Mouse (Mus musculus) intestine, embryonic 15.5 days (tissue): ENCODE measurements around the gene Tm4sf19. TPM values are rescaled to one million over a fixed set of nuclear protein-coding genes. Genes with fewer than 3 reads are reported as not detected.

ENCODE experiments used
- ATAC-seq: fragments of 200-750 bp; cut with Nextera tagmentation; 2 replicates; pipeline ENCODE4 v1.8.0; 2017; ENCODE audit warnings: moderate TSS enrichment, moderate library complexity
- H3K27ac ChIP-seq: fragments of 300-500 bp; sonication (generic); 2 replicates; pipeline ENCODE4 v1.5.1; 2015; ENCODE audit warnings: mild to moderate bottlenecking, inconsistent platforms
- H3K27me3 ChIP-seq: fragments of 300-500 bp; sonication (generic); replicated peaks from 2 replicates; pipeline ENCODE4 v1.6.1; 2015; ENCODE audit warnings: inconsistent platforms
- H3K36me3 ChIP-seq: fragments of 300-500 bp; sonication (generic); 2 replicates; pipeline ENCODE4 v1.6.1; 2015; ENCODE audit warnings: inconsistent platforms
- H3K4me1 ChIP-seq: fragments of 300-500 bp; sonication (generic); replicated peaks from 2 replicates; pipeline ENCODE4 v1.6.1; 2015; ENCODE audit warnings: inconsistent platforms
- H3K4me2 ChIP-seq: fragments of 300-500 bp; sonication (generic); replicated peaks from 2 replicates; pipeline ENCODE4 v1.6.1; 2015; ENCODE audit warnings: mild to moderate bottlenecking, inconsistent platforms
- H3K4me3 ChIP-seq: fragments of 300-500 bp; sonication (generic); replicated peaks from 2 replicates; pipeline ENCODE4 v1.5.1; 2015; ENCODE audit warnings: inconsistent platforms
- H3K9ac ChIP-seq: fragments of 300-500 bp; sonication (generic); 2 replicates; pipeline ENCODE4 v1.6.1; 2015; ENCODE audit warnings: inconsistent platforms
- H3K9me3 ChIP-seq: fragments of 300-500 bp; sonication (generic); 2 replicates; pipeline ENCODE4 v1.6.1; 2016; ENCODE audit warnings: inconsistent platforms
- WGBS: fragments of 180-500 bp; shearing (Covaris S2); methylation state at CpG from one replicate; pipeline ENCODE4 v1.1.7; 2015; 5-methylcytosine and 5-hydroxymethylcytosine counted together
- polyA plus RNA-seq: library from polyadenylated mRNA; unstranded; fragments of >200 nt; fragmentation: Nextera tagmentation; extraction: Ambion mirVana; gene quantifications from 2 replicates; pipeline ENCODE4 v1.2.1, GENCODE M21; 2015

Tm4sf19 gene
- polyA plus RNA-seq, 1 experiment from 2014 or later, result not detected

DNA sequence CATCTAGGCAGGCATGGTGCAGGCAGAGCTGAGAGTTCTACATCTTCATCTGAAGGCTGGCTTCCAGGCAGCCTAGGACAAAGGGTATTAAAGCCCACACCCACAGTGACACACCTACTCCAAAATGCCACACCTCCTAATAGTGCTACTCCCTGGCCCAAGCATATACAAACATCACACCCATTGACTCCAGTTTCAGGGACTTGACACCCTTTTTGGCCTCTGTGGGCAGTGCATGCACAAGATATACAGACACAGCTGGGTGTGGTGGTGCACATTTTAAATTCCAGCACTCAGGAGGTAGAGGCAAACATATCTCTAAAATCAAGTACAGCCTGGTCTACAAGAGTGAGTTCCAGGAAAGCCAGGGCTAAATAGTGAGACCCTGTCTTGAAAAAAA lies 55.8 kb downstream of the Tm4sf19 start:
- no peak overlapping the region for H3K4me2 ChIP-seq
- H3K9me3 ChIP-seq, result no peaks in the 10 kb centered on the region
- H3K4me3 ChIP-seq, result no peak overlapping the region
- no peak for ATAC-seq
- H3K27me3 ChIP-seq, result no peaks in the 10 kb centered on the region
- no peak overlapping the region for H3K9ac ChIP-seq
- no peak overlapping the region for H3K27ac ChIP-seq
- H3K36me3 ChIP-seq, result peaks cover 7% of the 10 kb centered on the region; the same call in 1 of the 2 replicates
- H3K4me1 ChIP-seq, result no peaks in the 10 kb centered on the region

GRCm38 (mm10) chr16:32456761-32457160 lies 56.5 kb downstream of the Tm4sf19 start:
- Histone ChIP-seq H3K27me3 (no peaks in the 10 kb centered on the region), H3K4me1 (no peaks in the 10 kb centered on the region), H3K4me2 (no peak overlapping the region), H3K27ac (no peak overlapping the region), H3K9me3 (no peaks in the 10 kb centered on the region), H3K4me3 (no peak overlapping the region), H3K9ac (no peak overlapping the region), H3K36me3 (peaks cover 7% of the 10 kb centered on the region; the same call in 1 of the 2 replicates)
- 78% methylated on average over 1 of the region's 1 CpGs for WGBS
- no peak for ATAC-seq

Other genes with a start within 250 kb of the Tm4sf19 start
- 13.7 and 13.8 TPM in 2 replicates for gene Nrros, start 234.9 kb upstream of the Tm4sf19 start, polyA plus RNA-seq
- gene Bex6, start 220.7 kb upstream of the Tm4sf19 start, polyA plus RNA-seq, result 0.30 and 0.34 TPM in 2 replicates
- 11.4 and 11.5 TPM in 2 replicates for gene Fbxo45, start 153.3 kb upstream of the Tm4sf19 start, polyA plus RNA-seq
- gene Wdr53, start 153.3 kb upstream of the Tm4sf19 start, polyA plus RNA-seq, result 17.5 and 21.0 TPM in 2 replicates
- gene Smco1, start 129.0 kb upstream of the Tm4sf19 start, polyA plus RNA-seq, result not detected in 2 replicates
- 28.0 and 29.0 TPM in 2 replicates for gene Rnf168, start 123.0 kb upstream of the Tm4sf19 start, polyA plus RNA-seq
- gene Ubxn7, start 68.2 kb upstream of the Tm4sf19 start, polyA plus RNA-seq, result 16.2 and 19.8 TPM in 2 replicates
- gene Tctex1d2, start 19.2 kb downstream of the Tm4sf19 start, polyA plus RNA-seq, result 36.7 and 38.6 TPM in 2 replicates
- 63.5 and 65.5 TPM in 2 replicates for gene Pcyt1a, start 30.4 kb downstream of the Tm4sf19 start, polyA plus RNA-seq
- 97.1 and 104 TPM in 2 replicates for gene Slc51a, start 87.4 kb downstream of the Tm4sf19 start, polyA plus RNA-seq
- 1.1 and 1.2 TPM in 2 replicates for gene Zdhhc19, start 95.8 kb downstream of the Tm4sf19 start, polyA plus RNA-seq
- gene Tfrc, start 208.4 kb downstream of the Tm4sf19 start, polyA plus RNA-seq, result 88.1 and 103 TPM in 2 replicates
- gene Tnk2, start 243.4 kb downstream of the Tm4sf19 start, polyA plus RNA-seq, result 9.2 and 10.1 TPM in 2 replicates